Comparison of ENCODE assay signal across 11 mouse cellular contexts in the genomic region with DNA sequence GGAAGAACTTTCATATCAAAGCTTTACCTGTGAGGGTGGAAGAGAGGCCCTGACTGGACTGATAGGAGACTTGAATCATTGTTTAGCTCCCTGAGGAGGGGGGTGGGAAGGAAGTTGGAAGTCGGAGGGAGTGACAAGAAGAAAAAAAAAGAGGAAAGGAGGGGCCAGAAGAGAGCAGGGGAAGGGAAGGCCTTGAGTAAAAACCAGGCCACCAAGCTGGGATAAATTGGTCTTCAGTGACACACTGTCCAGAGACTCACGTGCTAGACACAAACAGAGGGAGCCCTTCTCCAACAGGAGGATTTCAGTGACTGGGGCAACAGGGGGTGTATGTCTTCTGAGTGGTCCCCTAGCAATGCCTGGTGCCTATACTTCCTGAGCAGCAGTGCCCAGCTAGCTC.
DNase-seq lines count a peak whose midpoint lies in the region; ATAC-seq and TF ChIP-seq lines count a peak whose summit lies in the region.
"Had no signal": no experiment of that assay in that cellular context is flagged by ENCODE, and none has a peak within 500 bp of the region (broad histone marks: within the 10 kb centered on the region; RNA-seq: fewer than 3 reads in every experiment).

No protein-coding gene starts in this region.

- peak overlapping the region; percentile 9; the same call in 1 of the 2 replicates for H3K27ac ChIP-seq in heart, adult 2 months
- peak overlapping the region; percentile 70 for H3K27ac ChIP-seq in kidney, embryonic 15.5 days
- H3K27ac ChIP-seq in brown adipose tissue, adult 24 weeks (replicated peaks; ENCODE audit: low read depth, low read length), result 0 out of 2 replicates have a peak overlapping the region, but pooled peaks have one; percentile 29
- peak overlapping the region; percentile 51 for H3K27ac ChIP-seq in hindbrain, embryonic 15.5 days (replicated peaks)

- no peaks in the 10 kb centered on the region for H3K9me3 ChIP-seq in kidney, embryonic 15.5 days (replicated peaks)
- H3K9me3 ChIP-seq in hindbrain, embryonic 15.5 days, result no peaks in the 10 kb centered on the region

- no peaks in the 10 kb centered on the region for H3K79me2 ChIP-seq in heart, adult 2 months (replicated peaks; ENCODE audit: control insufficient read depth, insufficient read depth, low read length)

- no peak overlapping the region for H3K9ac ChIP-seq in heart, adult 2 months (ENCODE audit: low read depth, low read length)
- no peak overlapping the region for H3K9ac ChIP-seq in kidney, embryonic 15.5 days
- H3K9ac ChIP-seq in hindbrain, embryonic 15.5 days, result no peak overlapping the region

- H3K4me1 ChIP-seq in heart, adult 2 months (ENCODE audit: control insufficient read depth, insufficient read depth, low read length), result peaks cover 11% of the 10 kb centered on the region
- peaks cover 21% of the 10 kb centered on the region for H3K4me1 ChIP-seq in kidney, embryonic 15.5 days
- no peaks in the 10 kb centered on the region for H3K4me1 ChIP-seq in brown adipose tissue, adult 24 weeks (ENCODE audit: control insufficient read depth, insufficient read depth, insufficient read length, low read length)
- peaks cover 25% of the 10 kb centered on the region for H3K4me1 ChIP-seq in hindbrain, embryonic 15.5 days (replicated peaks)

- H3K36me3 ChIP-seq in heart, adult 2 months (ENCODE audit: control insufficient read depth, insufficient read depth, low read length), result no peaks in the 10 kb centered on the region
- no peaks in the 10 kb centered on the region for H3K36me3 ChIP-seq in kidney, embryonic 15.5 days
- no peaks in the 10 kb centered on the region for H3K36me3 ChIP-seq in hindbrain, embryonic 15.5 days

- intact Hi-C loops in heart, adult 2 months (cut with DNase I), result no loop called here

- peak; percentile 18; the same call in 1 of the 2 replicates for ATAC-seq in kidney, embryonic 15.5 days (replicated peaks; ENCODE audit: low FRiP score)
- ATAC-seq in hindbrain, embryonic 15.5 days (ENCODE audit: low FRiP score, low read depth), result no peak

- H3K4me3 ChIP-seq in heart, adult 2 months, result no peak overlapping the region
- H3K4me3 ChIP-seq in kidney, embryonic 15.5 days (replicated peaks), result no peak overlapping the region
- no peak overlapping the region for H3K4me3 ChIP-seq in brown adipose tissue, adult 24 weeks (ENCODE audit: insufficient read depth, low read depth, low read length)
- H3K4me3 ChIP-seq in hindbrain, embryonic 15.5 days, result no peak overlapping the region
- H3K4me3 ChIP-seq: myocyte had no signal

- no peaks in the 10 kb centered on the region for H3K27me3 ChIP-seq in heart, adult 2 months (ENCODE audit: control insufficient read depth, insufficient read depth, low read length)
- no peaks in the 10 kb centered on the region for H3K27me3 ChIP-seq in kidney, embryonic 15.5 days
- no peaks in the 10 kb centered on the region for H3K27me3 ChIP-seq in hindbrain, embryonic 15.5 days

- no peak for TF ChIP-seq POLR2A in heart, adult 2 months (IDR thresholded peaks at IDR 0.05; ENCODE audit: insufficient read depth, low read depth, low read length)

- TF ChIP-seq CTCF in heart, adult 2 months (IDR thresholded peaks at IDR 0.05), result no peak

- no peak overlapping the region for H3K4me2 ChIP-seq in kidney, embryonic 15.5 days
- H3K4me2 ChIP-seq in hindbrain, embryonic 15.5 days, result no peak overlapping the region

- DNase-seq in heart, adult 2 months, result no peak
- no peak for DNase-seq in heart, adult 8-10 months (ENCODE audit: low spot score)
- no peak for DNase-seq in kidney, postnatal 4 days
- no peak for DNase-seq in embryo, embryonic 9.5 days (ENCODE audit: extremely low spot score)
- no peak for DNase-seq in B cell, adult 2 months
- DNase-seq: cerebellum, adult 9-11 months; thymus, postnatal 36 days had no signal

- TF ChIP-seq EP300 in heart, adult 2 months (IDR thresholded peaks at IDR 0.05; ENCODE audit: insufficient read depth, low read depth, low read length), result no peak

- WGBS in heart, adult 2 months, result 28% methylated on average over 2 of the region's 2 CpGs
- 34% methylated on average over 2 of the region's 2 CpGs for WGBS in kidney, embryonic 15.5 days
- WGBS in hindbrain, embryonic 15.5 days, result 34% methylated on average over 2 of the region's 2 CpGs

Comparison
In these comparisons a context has a peak if more than half of its experiments do, and no peak if none do; other contexts are left out.
1. H3K27ac ChIP-seq: peak in every context shown above with its lines; median percentile 70 in kidney, embryonic 15.5 days; 51 in hindbrain, embryonic 15.5 days; 29 in brown adipose tissue, adult 24 weeks; 9 in heart, adult 2 months.